ENCODE assay signal across 9 mouse cellular contexts in genomic region chr3:32910071-32910551, GRCm38 (mm10).
A peak's percentile ranks its signal among the peaks of the same experiment; 100 is the strongest.
DNase-seq lines count a peak whose midpoint lies in the region; ATAC-seq lines count a peak whose summit lies in the region.
"Had no signal": no experiment of that assay in that cellular context is flagged by ENCODE, and none has a peak within 500 bp of the region (broad histone marks: within the 10 kb centered on the region; RNA-seq: fewer than 3 reads in every experiment).

No protein-coding gene starts in this region.

- no peak for ATAC-seq in heart, embryonic 13.5 days (ENCODE audit: extremely low read depth, insufficient number of reproducible peaks, low FRiP score, low TSS enrichment)
- ATAC-seq in heart, embryonic 11.5 days (replicated peaks; ENCODE audit: insufficient number of reproducible peaks, low FRiP score, low TSS enrichment), result no peak
- no peak for ATAC-seq in monocyte, adult 5-6 weeks (replicated peaks; ENCODE audit: insufficient number of reproducible peaks, low FRiP score, low TSS enrichment, poor library complexity, severe bottlenecking)

- peaks cover 51% of the 10 kb centered on the region for H3K4me1 ChIP-seq in heart, embryonic 13.5 days
- H3K4me1 ChIP-seq in heart, embryonic 11.5 days (ENCODE audit: control insufficient read depth, insufficient read depth, low read length), result peaks cover 15% of the 10 kb centered on the region
- H3K4me1 ChIP-seq in hindbrain, embryonic 10.5 days (replicated peaks), result no peaks in the 10 kb centered on the region
- H3K4me1 ChIP-seq: neural tube, embryonic 12.5 days had no signal

- H3K4me3 ChIP-seq in heart, embryonic 13.5 days, result no peak overlapping the region
- H3K4me3 ChIP-seq in heart, embryonic 11.5 days (ENCODE audit: low read depth, low read length), result no peak overlapping the region
- H3K4me3 ChIP-seq in hindbrain, embryonic 10.5 days, result no peak overlapping the region
- H3K4me3 ChIP-seq: neural tube, embryonic 12.5 days had no signal

- DNase-seq in adipocyte (ENCODE audit: low spot score), result peak; percentile 7
- peak; percentile 44 for DNase-seq in hindbrain, embryonic 10.5 days (ENCODE audit: low spot score)
- peak; percentile 18 to 41 for DNase-seq in left cerebral cortex, adult 18-20 months (ENCODE audit: low spot score in 2 of 2)
- DNase-seq in right cerebral cortex, postnatal 14 days, result peak; percentile 15
- DNase-seq in T-cell, adult 2 months (ENCODE audit: low spot score), result no peak

- no peak overlapping the region for H3K4me2 ChIP-seq in heart, embryonic 13.5 days
- no peak overlapping the region for H3K4me2 ChIP-seq in heart, embryonic 11.5 days
- H3K4me2 ChIP-seq: neural tube, embryonic 12.5 days had no signal

- H3K27ac ChIP-seq in heart, embryonic 13.5 days (replicated peaks), result peak overlapping the region; percentile 50; the same call in 1 of the 2 replicates
- H3K27ac ChIP-seq in heart, embryonic 11.5 days (ENCODE audit: low read depth, low read length), result no peak overlapping the region
- H3K27ac ChIP-seq in hindbrain, embryonic 10.5 days, result no peak overlapping the region
- H3K27ac ChIP-seq: neural tube, embryonic 12.5 days had no signal

- H3K27me3 ChIP-seq in heart, embryonic 13.5 days (replicated peaks), result no peaks in the 10 kb centered on the region
- no peaks in the 10 kb centered on the region for H3K27me3 ChIP-seq in heart, embryonic 11.5 days (ENCODE audit: control insufficient read depth, insufficient read depth, low read length)
- H3K27me3 ChIP-seq in hindbrain, embryonic 10.5 days (ENCODE audit: insufficient read depth, poor library complexity, severe bottlenecking), result no peaks in the 10 kb centered on the region
- H3K27me3 ChIP-seq: neural tube, embryonic 12.5 days had no signal

- H3K36me3 ChIP-seq in heart, embryonic 13.5 days, result peaks cover 53% of the 10 kb centered on the region
- H3K36me3 ChIP-seq in heart, embryonic 11.5 days (ENCODE audit: control insufficient read depth, insufficient read depth, low read length), result peaks cover 17% of the 10 kb centered on the region
- H3K36me3 ChIP-seq in hindbrain, embryonic 10.5 days, result peaks cover 18% of the 10 kb centered on the region

- H3K9me3 ChIP-seq in heart, embryonic 13.5 days, result no peaks in the 10 kb centered on the region
- no peaks in the 10 kb centered on the region for H3K9me3 ChIP-seq in heart, embryonic 11.5 days (replicated peaks; ENCODE audit: control insufficient read depth, low read length)
- 0 out of 2 replicates have a peak, but pooled peaks cover under 1% of the 10 kb centered on the region for H3K9me3 ChIP-seq in hindbrain, embryonic 10.5 days

- no peak overlapping the region for H3K9ac ChIP-seq in heart, embryonic 13.5 days
- H3K9ac ChIP-seq in heart, embryonic 11.5 days (ENCODE audit: low read depth, low read length), result no peak overlapping the region
- H3K9ac ChIP-seq: neural tube, embryonic 12.5 days had no signal

- 50% methylated on average over 7 of the region's 7 CpGs for WGBS in heart, embryonic 13.5 days
- 53% methylated on average over 7 of the region's 7 CpGs for WGBS in heart, embryonic 11.5 days (ENCODE audit: insufficient replicate concordance)
- 63% methylated on average over 7 of the region's 7 CpGs for whole genome bisulfite sequencing in hindbrain, embryonic 10.5 days
